Mouse (Mus musculus) R1 (cell line): ENCODE data around the gene Gm10251.
A peak's percentile ranks its signal among the peaks of the same experiment; 100 is the strongest.
"Not testable (repeated sequence)": the region's sequence is repeated elsewhere in the genome, so short reads cannot be mapped to it uniquely, and the experiment has no call there.

Experiments used
- DNase-seq: peaks from one replicate; pipeline ENCODE4 v3.0.0-alpha.2; 2018; ENCODE audit warnings: low read depth, low spot score

Gene Gm10251

DNA sequence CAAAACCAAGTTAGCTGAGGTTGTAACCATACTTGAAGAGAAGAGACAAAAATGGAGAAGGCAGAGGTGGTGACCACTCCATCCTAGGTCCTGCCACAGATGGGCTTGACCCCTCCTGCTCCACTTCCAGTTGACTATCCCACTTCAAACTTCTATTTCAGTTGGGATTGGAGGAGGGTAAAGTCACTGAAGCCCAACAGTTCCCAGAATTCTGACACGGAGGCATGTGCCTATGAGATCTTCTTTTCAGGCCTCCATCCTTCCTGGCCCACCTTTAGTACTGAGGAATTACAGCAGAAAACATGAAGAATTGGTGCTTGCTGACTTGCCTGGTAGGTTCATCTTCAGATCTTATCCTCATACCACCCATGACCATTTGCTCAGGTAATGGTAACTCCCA lies at the start of gene Gm10251:
Gm10251 (minus strand) TSS at position 101 of the 400 bp plus-strand sequence.
- DNase-seq = not testable (repeated sequence)

DNA sequence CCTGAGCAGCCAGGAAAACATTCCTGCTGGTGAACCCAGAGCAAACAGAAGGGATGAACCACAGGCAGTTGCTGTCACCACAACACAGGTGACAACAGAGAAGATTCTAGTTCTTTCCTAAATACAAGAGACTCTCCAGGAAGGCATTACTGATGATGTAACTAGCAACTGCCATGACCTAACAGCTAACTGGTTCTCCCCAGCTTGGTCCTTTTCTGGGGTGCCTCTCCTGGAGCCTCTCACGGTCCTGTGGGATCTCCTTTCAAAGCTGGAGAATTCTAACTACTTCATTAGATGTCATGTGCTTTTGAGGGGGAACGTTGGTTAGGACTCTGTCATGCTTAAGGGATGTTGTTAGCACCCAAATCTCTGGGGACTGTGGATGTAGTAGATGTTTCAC lies 36.2 kb upstream of the Gm10251 start, which contains the start of gene Gm8050:
Gm8050 (minus strand) TSS at position 101 of the 400 bp plus-strand sequence.
- DNase-seq = not testable (repeated sequence)

DNA sequence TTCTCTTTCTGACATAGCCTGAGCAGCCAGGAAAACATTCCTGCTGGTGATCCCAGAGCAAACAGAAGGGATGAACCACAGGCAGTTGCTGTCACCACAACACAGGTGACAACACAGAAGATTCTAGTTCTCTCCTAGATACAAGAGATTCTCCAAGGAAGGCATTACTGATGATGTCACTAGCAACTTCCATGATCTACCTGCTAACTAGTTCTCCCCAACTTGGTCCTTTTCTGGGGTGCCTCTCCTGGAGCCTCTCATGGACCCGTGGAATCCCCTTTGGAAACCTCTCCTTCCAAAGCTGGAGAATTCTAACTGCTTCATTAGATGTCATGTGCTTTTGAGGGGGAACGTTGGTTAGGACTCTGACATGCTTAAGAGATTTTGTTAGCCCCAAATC lies 61.7 kb downstream of the Gm10251 start, which contains the start of gene Gm3460:
Gm3460 (minus strand) TSS at position 101 of the 400 bp plus-strand sequence.
- DNase-seq = not testable (repeated sequence)

DNA sequence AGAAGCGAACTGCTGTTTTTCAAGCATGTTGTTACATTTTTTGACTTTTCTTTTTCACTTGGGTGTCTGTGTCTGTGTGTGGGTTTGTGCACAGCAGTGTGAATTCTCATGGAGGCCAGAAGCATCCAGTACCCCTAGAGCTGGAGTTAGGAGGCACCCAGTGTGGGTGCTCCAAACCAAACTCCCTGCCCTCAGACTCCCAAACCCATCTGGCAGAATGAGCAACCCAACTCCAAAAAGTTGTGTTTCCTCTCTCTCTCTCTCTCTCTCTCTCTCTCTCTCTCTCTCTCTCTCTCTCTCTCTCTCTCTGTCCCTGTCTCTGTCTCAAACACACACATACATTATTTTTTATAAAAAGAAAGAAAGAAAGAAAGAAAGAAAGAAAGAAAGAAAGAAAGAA lies 77.5 kb downstream of the Gm10251 start:
- DNase-seq = not testable (repeated sequence)

DNA sequence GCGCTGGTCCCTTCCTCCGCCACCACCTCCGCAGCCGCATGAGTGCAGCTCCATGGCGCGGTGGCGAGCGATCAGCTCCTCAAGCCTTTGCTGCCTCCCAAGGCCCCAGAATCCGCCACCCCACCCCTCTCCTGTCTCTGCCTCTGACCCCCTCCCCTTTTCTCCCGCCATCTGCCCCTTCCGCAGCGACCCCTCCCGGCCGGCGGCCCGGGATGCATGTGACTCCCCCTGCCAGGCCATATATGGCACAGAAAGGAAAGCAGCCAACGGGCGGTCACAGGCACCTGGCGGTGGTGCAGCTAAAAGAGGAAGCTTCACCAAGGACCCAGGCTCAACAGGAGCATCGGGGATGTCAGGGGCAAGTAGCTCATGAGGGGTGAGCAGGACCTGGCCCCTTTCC lies 79.0 kb downstream of the Gm10251 start:
- peak; percentile 28 for DNase-seq

DNA sequence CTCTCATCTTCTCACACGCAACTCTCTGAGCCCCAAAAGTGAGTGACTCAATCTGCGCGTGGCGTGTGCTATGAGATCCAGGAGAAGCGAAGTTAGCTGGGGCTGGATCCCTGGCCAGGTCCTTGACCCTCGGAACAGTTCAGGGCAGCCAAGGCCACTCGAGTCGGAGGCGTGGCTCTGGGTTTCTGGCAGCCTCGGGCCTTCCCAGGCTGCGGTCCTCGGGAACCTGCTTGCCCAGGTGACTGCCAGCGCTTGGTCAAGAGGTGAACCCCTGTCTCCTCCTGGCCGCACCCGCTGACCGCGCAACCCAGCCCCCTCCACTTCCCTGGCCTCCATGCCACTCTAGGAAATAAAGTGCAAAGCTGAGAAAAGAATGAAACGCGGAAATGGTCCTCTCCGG lies 79.4 kb downstream of the Gm10251 start:
- not testable (repeated sequence) for DNase-seq

DNA sequence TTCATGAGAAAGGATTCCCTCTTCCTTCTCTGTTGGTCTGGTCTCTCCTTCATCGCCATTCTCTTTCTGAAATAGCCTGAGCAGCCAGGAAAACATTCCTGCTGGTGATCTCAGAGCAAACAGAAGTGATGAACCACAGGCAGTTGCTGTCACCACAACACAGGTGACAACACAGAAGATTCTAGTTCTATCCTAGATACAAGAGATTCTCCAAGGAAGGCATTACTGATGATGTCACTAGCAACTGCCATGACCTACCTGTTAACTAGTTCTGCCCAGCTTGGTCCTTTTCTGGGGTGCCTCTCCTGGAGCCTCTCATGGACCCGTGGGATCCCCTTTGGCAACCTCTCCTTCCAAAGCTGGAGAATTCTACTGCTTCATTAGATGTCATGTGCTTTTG lies 93.5 kb downstream of the Gm10251 start, which contains the start of gene Gm3629:
Gm3629 (minus strand) TSS at position 101 of the 400 bp plus-strand sequence.
- not testable (repeated sequence) for DNase-seq
